Mouse (Mus musculus) kidney, embryonic 16.5 days (tissue): ENCODE results near the gene Psma2. TPM values are rescaled to one million over a fixed set of nuclear protein-coding genes. Genes with fewer than 3 reads are reported as not detected.
A peak's percentile ranks its signal among the peaks of the same experiment; 100 is the strongest.

Experiments
- ATAC-seq: fragments of 200-750 bp; cut with Nextera tagmentation; 2 replicates; pipeline ENCODE4 v1.8.0; 2017; ENCODE audit warnings: moderate TSS enrichment; ENCODE audit not compliant: low FRiP score, low TSS enrichment
- H3K27ac ChIP-seq: fragments of 300-500 bp; sonication (generic); 2 replicates; pipeline ENCODE4 v1.5.1; 2014; ENCODE audit warnings: low read length
- H3K27me3 ChIP-seq: fragments of 300-500 bp; sonication (generic); 2 replicates; pipeline ENCODE4 v1.6.1; 2014; ENCODE audit warnings: low read length, control low read depth, mixed read lengths; ENCODE audit not compliant: insufficient read depth
- H3K36me3 ChIP-seq: fragments of 300-500 bp; sonication (generic); 2 replicates; pipeline ENCODE4 v1.6.1; 2014; ENCODE audit warnings: low read length, control low read depth, mixed read lengths; ENCODE audit not compliant: insufficient read depth
- H3K4me1 ChIP-seq: fragments of 300-500 bp; sonication (generic); 2 replicates; pipeline ENCODE4 v1.6.1; 2014; ENCODE audit warnings: low read length, control low read depth, mixed read lengths; ENCODE audit not compliant: insufficient read depth
- H3K4me2 ChIP-seq: fragments of 300-500 bp; sonication (generic); replicated peaks from 2 replicates; pipeline ENCODE4 v1.6.1; 2014; ENCODE audit warnings: low read depth, low read length
- H3K4me3 ChIP-seq: fragments of 300-500 bp; sonication (generic); 2 replicates; pipeline ENCODE4 v1.5.1; 2014; ENCODE audit warnings: mild to moderate bottlenecking, low read length
- H3K9ac ChIP-seq: fragments of 300-500 bp; sonication (generic); replicated peaks from 2 replicates; pipeline ENCODE4 v1.6.1; 2014; ENCODE audit warnings: low read length
- H3K9me3 ChIP-seq: fragments of 300-500 bp; sonication (generic); 2 replicates; pipeline ENCODE4 v1.6.1; 2016; ENCODE audit warnings: low read length, control low read depth
- WGBS: fragments of 180-500 bp; shearing (Covaris S2); extraction: QIAGEN DNeasy Blood & Tissue Kit; methylation state at CpG from one replicate; pipeline ENCODE4 v1.1.7; 2014; 5-methylcytosine and 5-hydroxymethylcytosine counted together
- polyA plus RNA-seq: library from polyadenylated mRNA; unstranded; fragments of >200 nt; fragmentation: Nextera tagmentation; extraction: Ambion mirVana; gene quantifications from 2 replicates; pipeline ENCODE4 v1.2.1, GENCODE M21; 2015

Gene Psma2
- polyA plus RNA-seq, result 192 and 210 TPM in 2 replicates

GRCm38 (mm10) chr13:14612926-14613529, at the start of gene Psma2, which contains the start of gene Mrpl32:
Psma2 (plus strand) TSS chr13:14613240.
Mrpl32 (minus strand) TSS chr13:14613165.
- peak within 1 kb of the TSS; percentile 71 for H3K27ac ChIP-seq
- peak; percentile 99 for ATAC-seq

GRCm38 (mm10) chr13:14574128-14574527, 38.9 kb upstream of the Psma2 start:
- no peak for ATAC-seq
- no peak overlapping the region for H3K9ac ChIP-seq
- no peaks in the 10 kb centered on the region for H3K9me3 ChIP-seq
- H3K27ac ChIP-seq, result no peak overlapping the region
- no peak overlapping the region for H3K4me3 ChIP-seq
- H3K36me3 ChIP-seq, result no peaks in the 10 kb centered on the region
- H3K27me3 ChIP-seq, result no peaks in the 10 kb centered on the region
- no peaks in the 10 kb centered on the region for H3K4me1 ChIP-seq
- H3K4me2 ChIP-seq, result no peak overlapping the region

More at GRCm38 (mm10) chr13:14612926-14613529, at the start of gene Psma2, which contains the start of gene Mrpl32:
- 0% methylated on average over 42 of the region's 42 CpGs for WGBS
- peak within 1 kb of the TSS; percentile 96 for H3K4me3 ChIP-seq
- peaks cover 8% of the 10 kb centered on the region for H3K4me1 ChIP-seq
- H3K27me3 ChIP-seq, result no peaks in the 10 kb centered on the region
- no peaks in the 10 kb centered on the region for H3K9me3 ChIP-seq
- H3K9ac ChIP-seq, result peak within 1 kb of the TSS; percentile 96
- peak within 1 kb of the TSS; percentile 68 for H3K4me2 ChIP-seq
- peaks cover 14% of the 10 kb centered on the region for H3K36me3 ChIP-seq

- H3K27ac ChIP-seq, result no peak overlapping the region
- H3K36me3 ChIP-seq, result no peaks in the 10 kb centered on the region
- H3K4me3 ChIP-seq, result no peak overlapping the region
- 75% methylated on average over 3 of the region's 3 CpGs for WGBS
- H3K27me3 ChIP-seq, result no peaks in the 10 kb centered on the region
- no peaks in the 10 kb centered on the region for H3K4me1 ChIP-seq
- no peak for ATAC-seq
- H3K4me2 ChIP-seq, result no peak overlapping the region
- no peaks in the 10 kb centered on the region for H3K9me3 ChIP-seq
- no peak overlapping the region for H3K9ac ChIP-seq
Observed at GRCm38 (mm10) chr13:14580392-14580791, 32.6 kb upstream of the Psma2 start.

GRCm38 (mm10) chr13:14602744-14603143, 10.3 kb upstream of the Psma2 start:
- H3K36me3 ChIP-seq, result no peaks in the 10 kb centered on the region
- WGBS, result 86% methylated on average over 2 of the region's 2 CpGs
- ATAC-seq, result no peak

GRCm38 (mm10) chr13:14607616-14608015, 5.4 kb upstream of the Psma2 start:
- ATAC-seq, result no peak
- H3K27me3 ChIP-seq, result no peaks in the 10 kb centered on the region
- H3K4me3 ChIP-seq, result no peak overlapping the region
- H3K27ac ChIP-seq, result no peak overlapping the region
- 0 out of 2 replicates have a peak, but pooled peaks cover 2% of the 10 kb centered on the region for H3K36me3 ChIP-seq
- no peak overlapping the region for H3K4me2 ChIP-seq
- no peak overlapping the region for H3K9ac ChIP-seq
- H3K9me3 ChIP-seq, result no peaks in the 10 kb centered on the region
- H3K4me1 ChIP-seq, result no peaks in the 10 kb centered on the region

More at GRCm38 (mm10) chr13:14602744-14603143, 10.3 kb upstream of the Psma2 start:
- H3K9ac ChIP-seq, result no peak overlapping the region
- no peak overlapping the region for H3K27ac ChIP-seq
- H3K4me3 ChIP-seq, result no peak overlapping the region
- no peaks in the 10 kb centered on the region for H3K4me1 ChIP-seq
- no peaks in the 10 kb centered on the region for H3K27me3 ChIP-seq
- H3K9me3 ChIP-seq, result no peaks in the 10 kb centered on the region
- no peak overlapping the region for H3K4me2 ChIP-seq

- H3K27ac ChIP-seq, result peak overlapping the region; percentile 71; the same call in 1 of the 2 replicates
Observed at GRCm38 (mm10) chr13:14612463-14612862, 577 bp upstream of the Psma2 start.

GRCm38 (mm10) chr13:14613553-14613952, 513 bp downstream of the Psma2 start:
- ATAC-seq, result no peak
- peak overlapping the region; percentile 84 for H3K9ac ChIP-seq
- H3K27ac ChIP-seq, result peak overlapping the region; percentile 71
- under 1% methylated on average over 9 of the region's 9 CpGs for WGBS
- peak overlapping the region; percentile 96 for H3K4me3 ChIP-seq
- no peaks in the 10 kb centered on the region for H3K9me3 ChIP-seq
- no peaks in the 10 kb centered on the region for H3K27me3 ChIP-seq
- H3K4me2 ChIP-seq, result peak overlapping the region; percentile 65
- peaks cover 17% of the 10 kb centered on the region for H3K36me3 ChIP-seq
- peaks cover 8% of the 10 kb centered on the region for H3K4me1 ChIP-seq

More at GRCm38 (mm10) chr13:14612463-14612862, 577 bp upstream of the Psma2 start:
- Histone ChIP-seq H3K9me3 (no peaks in the 10 kb centered on the region), H3K36me3 (peaks cover 9% of the 10 kb centered on the region), H3K9ac (peak overlapping the region; percentile 96), H3K27me3 (no peaks in the 10 kb centered on the region), H3K4me3 (peak overlapping the region; percentile 96), H3K4me1 (peaks cover 8% of the 10 kb centered on the region), H3K4me2 (peak overlapping the region; percentile 68)
- ATAC-seq, result peak; percentile 63
- WGBS, result 7% methylated on average over 10 of the region's 10 CpGs

- Histone ChIP-seq H3K4me2 (no peak overlapping the region), H3K4me3 (no peak overlapping the region), H3K27ac (no peak overlapping the region), H3K9ac (no peak overlapping the region), H3K27me3 (no peaks in the 10 kb centered on the region), H3K4me1 (peaks cover 8% of the 10 kb centered on the region), H3K9me3 (no peaks in the 10 kb centered on the region), H3K36me3 (peaks cover 39% of the 10 kb centered on the region)
- peak; percentile 73; the same call in 1 of the 2 replicates for ATAC-seq
- 34% methylated on average over 2 of the region's 2 CpGs for WGBS
Observed at GRCm38 (mm10) chr13:14618724-14619123, 5.7 kb downstream of the Psma2 start.

- Histone ChIP-seq H3K27ac (peak within 1 kb of the TSS; percentile 86), H3K36me3 (peaks cover 22% of the 10 kb centered on the region), H3K4me2 (peak within 1 kb of the TSS; percentile 67), H3K4me1 (peaks cover 13% of the 10 kb centered on the region), H3K27me3 (no peaks in the 10 kb centered on the region), H3K9ac (peak within 1 kb of the TSS; percentile 80), H3K9me3 (no peaks in the 10 kb centered on the region), H3K4me3 (peak within 1 kb of the TSS; percentile 73)
- WGBS, result under 1% methylated on average over 29 of the region's 29 CpGs
- ATAC-seq, result peak; percentile 98
Observed at GRCm38 (mm10) chr13:14629726-14630641, 16.9 kb downstream of the Psma2 start, which contains the start of gene AW209491. AW209491 (plus strand) TSS chr13:14630154.
